Mouse (Mus musculus) layer of hippocampus, adult 11-12 months (tissue): ENCODE results near the gene Timm17a.

Source experiments
- DNase-seq: peaks from one replicate; pipeline ENCODE4 v3.0.0; 2022; ENCODE audit warnings: low spot score

Timm17a gene

GRCm38 (mm10) chr1:135280646-135281045, 32.9 kb downstream of the Timm17a start:
- peak; percentile 76 for DNase-seq

DNA sequence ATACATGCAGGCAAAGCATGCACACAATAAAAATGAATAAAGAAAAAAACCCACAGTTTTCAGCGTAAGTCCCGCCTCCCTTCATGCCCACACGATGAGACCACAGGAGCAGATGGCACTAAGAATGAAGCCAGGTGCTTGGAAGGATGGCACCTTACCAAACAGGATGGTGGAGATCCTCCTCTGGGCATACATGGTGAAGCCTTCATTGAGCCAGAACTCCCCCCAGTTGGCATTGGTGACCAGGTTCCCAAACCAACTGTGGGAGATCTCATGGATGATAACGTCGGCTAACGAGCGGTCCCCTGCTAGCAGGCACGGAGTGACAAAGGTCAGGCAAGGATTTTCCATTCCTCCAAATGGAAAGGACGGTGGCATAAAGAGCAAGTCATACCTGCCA, 42.2 kb downstream of the Timm17a start:
- DNase-seq = no peak

- no peak for DNase-seq
Measured at GRCm38 (mm10) chr1:135267663-135268446, 45.7 kb downstream of the Timm17a start.

GRCm38 (mm10) chr1:135265834-135266233, 47.7 kb downstream of the Timm17a start:
- no peak for DNase-seq

- DNase-seq = no peak
Measured at GRCm38 (mm10) chr1:135263316-135263715, 50.3 kb downstream of the Timm17a start.

GRCm38 (mm10) chr1:135262329-135262728, 51.2 kb downstream of the Timm17a start:
- DNase-seq = no peak

- no peak for DNase-seq
Measured at GRCm38 (mm10) chr1:135260931-135261330, 52.6 kb downstream of the Timm17a start.

- peak; percentile 80 for DNase-seq
Measured at GRCm38 (mm10) chr1:135259128-135259436, 54.5 kb downstream of the Timm17a start.

DNA sequence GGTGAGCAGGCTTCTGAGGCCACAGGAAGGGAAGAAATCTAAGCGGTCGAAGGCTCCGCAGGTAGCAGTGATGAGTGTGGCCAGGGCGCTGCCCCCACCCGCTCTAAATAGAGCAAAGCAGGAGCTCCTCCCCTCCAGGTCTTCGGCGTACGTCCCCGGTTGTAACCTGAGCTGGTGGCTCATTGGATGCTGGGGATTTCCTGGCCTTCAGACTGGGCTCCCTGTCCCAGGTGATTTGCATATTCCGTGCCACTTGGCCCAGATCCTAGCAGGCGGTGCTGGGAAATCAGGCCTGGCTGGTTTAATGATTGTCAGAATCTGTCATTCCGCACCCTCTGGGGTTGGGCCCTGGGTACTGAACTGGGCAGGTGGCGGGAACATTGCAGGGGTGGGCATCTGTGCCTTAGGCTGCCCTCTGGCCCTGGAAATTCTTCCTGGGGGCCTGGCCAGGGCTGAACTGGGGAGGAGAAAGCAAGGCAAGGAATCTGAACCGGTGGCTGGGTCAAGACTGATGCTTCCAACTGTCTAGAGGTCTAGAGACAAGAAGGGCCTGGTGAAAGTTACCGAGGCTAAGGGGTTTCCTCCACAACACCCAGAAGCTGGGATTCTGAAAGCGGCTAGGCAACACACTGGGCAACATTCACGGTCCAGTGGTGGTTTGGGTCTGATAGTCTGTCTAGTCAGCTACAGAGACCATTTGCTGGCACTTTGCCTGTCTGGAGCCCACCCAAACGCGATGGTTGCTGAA, 55.0 kb downstream of the Timm17a start, which contains the start of gene Elf3:
Gene Elf3, minus strand, starts transcription at position 189 of the 748 bp plus-strand sequence.
- no peak for DNase-seq

- DNase-seq = no peak
Measured at GRCm38 (mm10) chr1:135256299-135256698, 57.3 kb downstream of the Timm17a start.

- DNase-seq = no peak
Measured at GRCm38 (mm10) chr1:135252854-135253253, 60.7 kb downstream of the Timm17a start.

- no peak for DNase-seq
Measured at GRCm38 (mm10) chr1:135251405-135251804, 62.2 kb downstream of the Timm17a start.

- DNase-seq = no peak
Measured at GRCm38 (mm10) chr1:135250706-135251105, 62.9 kb downstream of the Timm17a start.

DNA sequence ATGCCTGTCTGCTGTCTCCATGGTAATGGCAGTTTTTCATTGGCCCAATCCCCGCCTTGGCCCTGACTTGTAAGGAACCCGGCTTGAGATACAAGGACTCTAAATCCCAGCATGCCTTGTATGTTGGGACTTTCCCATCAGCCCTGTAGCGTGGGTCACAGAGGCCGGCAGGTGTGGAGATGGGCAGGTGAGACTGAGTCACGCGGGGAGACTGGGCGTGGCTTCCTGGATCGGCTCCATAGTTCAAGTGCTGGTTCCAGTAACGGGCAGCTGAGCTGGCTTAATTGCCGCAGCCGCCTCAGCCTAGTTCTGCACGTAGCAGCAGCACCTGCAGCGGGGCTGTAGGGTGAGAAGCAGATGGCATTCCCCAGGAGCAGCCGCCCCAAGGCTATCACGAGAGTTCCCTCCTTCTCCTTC, 65.1 kb downstream of the Timm17a start:
- DNase-seq = peak; percentile 47
